Mouse (Mus musculus) ES-Bruce4 (cell line): ENCODE data around the gene Pld1.

Source experiments
- CTCF ChIP-seq: IDR thresholded peaks from one replicate; pipeline ENCODE4 v1.8.1; 2011; ENCODE audit warnings: low read depth, low read length
- EP300 ChIP-seq: IDR thresholded peaks from 2 replicates; pipeline ENCODE4 v1.6.1; 2011; ENCODE audit warnings: low read depth, low read length; ENCODE audit not compliant: insufficient read depth

- TF ChIP-seq EP300 (no peak), CTCF (no peak)
These were observed 33.7 kb upstream of the Pld1 start for GRCm38 (mm10) chr3:27904659-27905330.
